Mouse (Mus musculus) 3T3-L1 (cell line): Measurements from ENCODE around the gene Gabrb1.

ENCODE experiments used
- DNase-seq: peaks from one replicate; pipeline ENCODE4 v3.0.0-alpha.2; 2015; ENCODE audit warnings: low read depth, low spot score

Gabrb1 gene

DNA sequence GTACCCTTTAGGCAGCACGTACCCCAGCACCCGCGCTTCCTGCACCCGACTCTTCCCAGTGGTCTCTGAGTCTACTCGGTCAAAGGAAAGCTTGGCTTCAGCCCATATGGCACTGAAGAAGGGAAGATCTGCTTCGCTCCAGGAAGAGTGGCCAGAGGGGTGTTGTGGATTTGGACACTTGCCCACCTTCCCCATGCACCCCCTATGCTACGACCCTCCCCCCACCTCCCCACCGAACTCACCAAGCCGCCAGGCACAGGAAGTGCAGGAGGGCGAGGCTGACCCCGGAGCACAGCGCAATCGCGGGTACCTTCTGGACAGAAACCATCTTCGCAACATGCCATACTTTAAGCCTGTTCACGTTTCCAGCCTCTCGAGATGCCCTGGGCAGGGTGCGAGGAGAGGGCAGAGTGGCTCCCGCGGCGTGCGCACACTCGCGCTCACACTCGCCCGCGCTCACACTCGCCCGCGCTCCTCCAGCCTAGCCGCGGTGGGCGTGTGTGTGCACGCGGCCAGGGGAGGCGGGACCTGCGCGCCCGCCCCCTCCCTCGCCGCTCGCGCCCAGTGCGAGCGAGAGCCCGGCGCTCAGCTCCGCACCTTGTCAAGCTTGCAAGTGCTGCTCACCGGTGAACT is at the start of gene Gabrb1:
Gene Gabrb1 (plus strand): TSS at position 632 of the 633 bp plus-strand sequence.
- DNase-seq, result no peak

DNA sequence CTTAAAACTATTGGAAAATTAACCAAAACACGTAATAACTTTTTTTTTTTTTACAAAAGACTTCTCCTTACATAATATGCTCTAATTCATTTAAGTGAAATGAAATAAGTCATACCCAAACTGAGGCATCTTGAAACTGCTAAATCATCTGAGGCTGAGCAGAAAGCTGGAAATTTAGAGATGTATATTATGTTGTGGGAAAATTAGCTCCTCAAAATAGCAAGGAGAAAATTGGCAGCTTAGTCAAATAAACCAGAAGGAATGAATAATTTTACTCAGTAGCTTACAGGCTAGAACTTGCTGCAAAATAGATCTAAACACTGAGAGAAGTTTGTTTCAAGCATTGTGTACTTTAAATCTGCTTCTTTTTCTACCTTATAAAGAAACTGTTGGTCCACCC is 49.2 kb upstream of the Gabrb1 start:
- DNase-seq, result no peak

DNA sequence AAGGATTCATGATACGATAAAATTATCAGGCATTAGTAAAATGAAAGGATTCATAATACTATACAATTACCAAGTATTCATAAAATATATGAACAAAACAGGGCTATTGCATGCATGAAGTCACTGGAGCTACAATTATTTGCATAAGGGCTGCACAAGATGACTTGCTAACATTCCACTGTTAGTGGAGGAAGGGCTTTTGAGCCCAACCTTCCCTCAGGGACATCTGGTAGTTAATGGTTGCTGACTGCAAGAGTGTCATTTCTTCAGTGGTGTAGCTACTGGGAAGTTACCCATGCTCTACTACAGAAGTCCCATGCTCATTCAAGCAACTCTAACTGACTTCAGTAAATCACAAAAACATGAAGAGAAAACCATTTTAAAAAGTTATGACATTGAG is 43.6 kb upstream of the Gabrb1 start:
- DNase-seq, result no peak

DNA sequence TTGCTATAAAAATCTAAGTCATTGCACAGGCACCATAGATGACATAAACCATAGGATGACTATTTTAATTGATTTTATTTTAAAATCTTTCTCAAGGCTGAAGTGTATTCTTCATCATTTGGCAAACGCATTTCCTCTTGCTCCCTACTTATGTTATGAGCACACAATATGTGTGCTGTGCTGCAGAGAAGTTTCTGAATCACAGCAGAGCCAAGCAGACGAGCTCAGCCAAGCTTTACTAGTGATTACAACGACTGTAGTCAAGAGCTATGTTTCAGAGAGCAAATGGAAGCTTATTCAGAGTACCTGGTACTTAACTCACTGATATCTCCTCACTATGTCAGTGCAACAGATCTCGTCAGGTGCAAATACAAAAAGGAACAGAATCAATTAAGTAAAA is 41.2 kb upstream of the Gabrb1 start:
- DNase-seq, result no peak

DNA sequence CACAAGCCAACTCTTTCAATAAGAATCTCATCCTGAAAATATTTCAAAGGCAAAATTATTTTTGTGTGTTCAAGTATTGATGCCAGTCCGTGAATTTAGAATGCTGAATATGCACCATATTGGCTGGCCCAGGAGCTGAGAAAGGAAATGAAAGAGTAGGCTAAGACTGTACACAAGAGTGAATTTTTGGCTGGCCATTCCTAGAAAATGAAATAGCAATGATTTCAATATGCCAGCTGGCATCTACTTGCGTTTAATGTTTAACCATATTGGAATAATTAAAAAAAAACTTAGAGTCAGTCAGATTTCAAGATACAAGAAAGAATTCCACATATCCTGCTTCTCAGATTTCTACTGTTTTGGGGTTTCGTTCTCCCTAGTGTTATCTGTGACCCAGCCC is 30.1 kb upstream of the Gabrb1 start:
- no peak for DNase-seq

DNA sequence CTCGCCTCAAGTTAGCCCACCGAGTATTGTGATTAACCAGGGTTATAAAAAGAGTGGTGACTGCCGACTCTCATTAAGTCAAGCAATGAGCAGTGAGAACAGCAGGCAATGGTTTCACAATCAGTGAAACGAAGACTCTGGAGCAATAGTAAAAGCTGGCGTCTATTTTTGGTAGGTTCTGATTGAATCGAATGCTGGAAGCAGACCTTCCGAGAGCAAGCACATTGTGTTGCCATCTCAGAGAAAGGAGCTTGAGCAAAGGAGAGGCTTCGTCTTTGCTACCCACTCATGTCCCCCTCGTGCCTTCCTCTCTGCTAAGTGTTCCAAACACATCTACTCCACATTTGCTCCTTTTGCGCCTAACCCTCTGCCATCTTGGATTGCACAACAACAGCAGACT is 18.1 kb upstream of the Gabrb1 start:
- DNase-seq, result no peak

DNA sequence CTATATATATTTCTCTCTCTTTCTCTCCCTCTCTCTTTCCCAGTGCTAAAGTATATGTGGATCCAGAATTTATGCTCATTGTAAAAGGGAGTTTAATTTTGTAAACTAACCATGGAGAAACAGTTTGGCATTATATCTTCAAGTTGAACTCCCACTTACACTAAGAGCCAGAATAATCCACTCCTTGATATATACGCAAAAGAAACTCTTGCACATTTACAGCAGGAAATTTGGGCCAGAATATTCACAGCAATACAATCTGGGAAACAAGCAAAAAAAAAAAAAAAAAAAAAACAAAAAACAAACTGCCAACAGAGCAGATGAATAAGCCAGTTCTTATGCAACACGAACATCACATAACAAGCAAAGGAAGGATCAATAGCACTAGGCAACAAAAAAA is 9.8 kb upstream of the Gabrb1 start:
- no peak for DNase-seq

DNA sequence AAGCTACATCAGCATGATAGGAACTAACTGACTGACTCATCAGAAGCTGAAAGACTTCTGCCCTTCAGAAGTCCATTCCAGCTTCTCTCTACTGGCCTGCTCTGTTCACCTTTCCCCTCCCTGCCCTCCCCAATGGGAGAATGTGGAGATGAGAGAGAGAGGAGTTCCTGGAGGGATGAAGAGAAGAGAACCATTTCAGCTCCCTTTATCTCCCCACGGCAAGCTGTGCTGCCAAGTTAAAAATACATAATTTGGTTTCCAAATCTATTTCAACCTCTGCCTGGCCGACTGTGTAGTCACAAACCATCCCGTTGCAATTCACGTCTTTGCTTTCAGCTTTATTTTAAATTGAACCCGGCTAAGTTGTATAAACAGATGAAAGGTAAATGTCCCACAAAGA is 3.9 kb upstream of the Gabrb1 start:
- DNase-seq, result no peak

DNA sequence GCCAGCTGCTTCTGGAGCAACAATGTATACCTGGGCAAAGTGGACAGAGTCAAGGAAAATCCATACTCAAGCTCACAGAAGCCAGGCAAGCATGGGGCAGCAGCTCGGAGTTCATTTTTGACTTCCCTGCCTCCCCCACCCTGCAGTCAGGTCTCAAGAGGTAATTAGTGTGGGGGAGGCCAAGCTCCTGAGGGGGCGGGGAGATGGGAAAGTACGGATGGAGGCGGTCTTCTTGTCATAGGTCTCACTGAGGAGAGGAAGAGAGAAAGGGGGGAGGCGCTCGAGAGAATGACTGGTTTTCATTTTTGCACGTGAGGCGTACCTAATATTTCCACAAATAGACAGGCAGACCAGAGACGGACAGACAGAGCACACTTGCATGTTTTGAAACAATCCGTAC is 1.1 kb upstream of the Gabrb1 start:
- no peak for DNase-seq

DNA sequence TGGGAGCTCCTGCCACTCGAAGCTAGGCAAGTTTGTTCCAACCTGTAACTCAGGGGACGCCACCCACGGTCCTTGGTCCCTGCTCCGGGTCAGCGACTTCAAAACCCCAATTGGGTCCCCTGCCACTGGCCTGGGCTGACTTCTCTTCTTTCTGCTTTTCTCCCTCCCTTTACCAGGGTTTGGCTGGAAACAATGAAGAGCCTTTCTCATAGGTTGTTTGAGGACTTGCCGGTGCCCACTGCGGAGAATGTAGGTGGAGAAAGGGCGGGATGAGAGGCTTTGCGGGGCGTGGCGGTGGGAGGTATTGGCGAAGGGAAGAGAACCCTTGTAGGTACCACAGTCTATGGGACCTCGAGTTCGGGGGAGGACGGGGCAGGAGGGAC is 193 bp downstream of the Gabrb1 start, which contains the start of gene Gabra4:
Gene Gabra4 (minus strand): TSS at position 194 of the 383 bp plus-strand sequence.
- DNase-seq, result no peak

DNA sequence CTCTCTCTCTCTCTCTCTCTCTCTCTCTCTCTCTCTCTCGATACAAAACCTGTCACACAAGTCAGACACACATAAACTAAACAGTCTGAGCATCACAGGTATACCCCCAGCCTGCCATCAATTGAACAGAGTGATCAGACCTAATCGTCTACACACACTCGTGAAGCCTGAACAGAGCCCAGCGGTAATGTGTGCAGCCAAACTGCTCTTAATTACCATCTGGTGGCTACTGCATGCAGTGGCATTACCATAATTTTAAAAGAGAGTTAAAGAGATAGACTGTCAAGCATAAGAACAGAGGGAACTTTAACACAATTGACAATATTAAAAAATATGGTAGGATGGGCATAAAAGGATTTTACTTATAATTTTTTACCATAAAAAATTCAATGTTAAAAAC is 7.7 kb downstream of the Gabrb1 start:
- DNase-seq, result no peak

DNA sequence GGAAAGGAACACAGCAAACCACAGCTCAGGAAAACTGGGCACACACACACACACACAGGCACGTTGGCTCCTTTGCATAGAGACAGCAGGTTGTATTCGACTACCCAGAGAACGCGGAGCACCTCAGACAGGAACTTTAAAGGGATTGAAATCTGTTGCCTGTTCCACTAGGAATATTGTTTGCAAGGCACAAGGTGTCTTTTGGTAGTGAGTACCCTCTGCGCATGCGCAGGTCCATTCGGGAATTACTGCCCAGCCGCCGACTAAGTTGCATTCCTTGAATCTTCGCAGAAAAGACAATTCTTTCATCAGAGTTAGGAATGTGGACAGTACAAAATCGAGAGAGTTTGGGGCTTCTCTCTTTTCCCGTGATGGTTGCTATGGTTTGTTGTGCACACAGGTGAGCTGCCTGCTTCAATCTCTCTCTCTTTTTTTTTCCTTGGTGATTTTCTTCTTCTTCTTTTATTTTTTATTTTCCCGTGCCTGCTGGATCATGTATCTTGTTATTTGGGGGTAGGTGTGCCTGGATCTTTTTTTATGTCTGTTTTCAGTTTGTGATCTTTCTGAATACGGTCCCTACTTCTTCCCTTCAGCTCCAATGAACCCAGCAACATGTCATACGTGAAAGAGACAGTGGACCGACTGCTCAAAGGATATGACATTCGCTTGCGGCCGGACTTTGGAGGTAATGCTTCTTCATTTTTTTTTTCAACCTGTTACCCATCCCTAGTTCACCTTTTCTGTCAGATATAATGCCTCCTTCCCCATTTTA is 42.0 kb downstream of the Gabrb1 start:
- no peak for DNase-seq

DNA sequence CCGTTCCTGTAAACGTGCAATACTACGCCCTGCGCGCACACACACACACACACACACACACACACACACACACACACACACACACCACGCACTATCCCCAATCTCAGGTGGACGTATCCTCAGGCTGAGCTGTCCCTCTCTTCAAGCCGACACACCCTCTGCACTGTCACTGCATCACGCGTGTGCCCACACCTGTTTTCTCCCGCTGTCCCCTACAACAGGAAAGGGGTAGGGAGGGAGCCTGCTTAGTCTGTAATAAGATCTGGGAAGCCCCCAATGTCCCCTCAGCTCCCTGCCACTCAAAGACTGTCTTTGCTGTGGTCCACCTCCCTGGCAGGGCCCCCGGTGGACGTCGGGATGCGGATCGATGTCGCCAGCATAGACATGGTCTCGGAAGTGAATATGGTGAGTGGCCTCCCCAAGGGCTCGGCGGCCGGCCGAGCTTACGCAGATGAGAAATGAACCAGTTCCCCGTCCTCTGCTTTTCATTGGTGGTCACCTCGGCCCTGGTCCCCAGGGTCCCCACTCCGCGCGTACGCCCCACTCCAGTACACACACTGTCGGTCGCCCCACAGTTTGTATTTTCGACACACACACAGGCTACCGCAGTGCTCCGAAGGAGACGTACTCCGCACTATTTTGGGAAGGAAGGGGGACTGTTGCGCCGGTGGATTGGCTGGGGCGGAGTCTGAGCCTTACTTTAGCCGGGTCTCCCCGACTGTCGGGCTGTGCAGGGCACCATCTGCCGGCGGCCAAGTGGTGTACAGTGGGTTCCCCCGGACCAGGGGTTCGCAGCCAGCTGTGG is 42.8 kb downstream of the Gabrb1 start:
- no peak for DNase-seq

DNA sequence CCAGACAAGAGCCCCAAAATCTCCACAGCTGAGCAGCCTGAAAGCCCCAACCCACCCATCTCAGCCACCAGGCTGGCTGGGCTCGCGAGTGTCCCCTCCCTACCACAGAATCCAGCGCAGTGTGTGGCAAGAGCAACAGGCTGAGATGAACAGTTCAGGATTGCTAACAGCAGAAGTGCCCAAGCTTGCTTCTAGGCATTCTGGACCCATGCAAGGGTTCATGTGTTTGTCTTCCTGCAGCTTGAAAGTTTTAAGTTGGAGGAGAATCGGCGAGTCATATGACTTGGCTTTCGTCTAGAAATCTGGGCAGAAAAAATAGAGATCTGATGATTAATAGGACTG is 43.3 kb downstream of the Gabrb1 start:
- DNase-seq, result no peak

DNA sequence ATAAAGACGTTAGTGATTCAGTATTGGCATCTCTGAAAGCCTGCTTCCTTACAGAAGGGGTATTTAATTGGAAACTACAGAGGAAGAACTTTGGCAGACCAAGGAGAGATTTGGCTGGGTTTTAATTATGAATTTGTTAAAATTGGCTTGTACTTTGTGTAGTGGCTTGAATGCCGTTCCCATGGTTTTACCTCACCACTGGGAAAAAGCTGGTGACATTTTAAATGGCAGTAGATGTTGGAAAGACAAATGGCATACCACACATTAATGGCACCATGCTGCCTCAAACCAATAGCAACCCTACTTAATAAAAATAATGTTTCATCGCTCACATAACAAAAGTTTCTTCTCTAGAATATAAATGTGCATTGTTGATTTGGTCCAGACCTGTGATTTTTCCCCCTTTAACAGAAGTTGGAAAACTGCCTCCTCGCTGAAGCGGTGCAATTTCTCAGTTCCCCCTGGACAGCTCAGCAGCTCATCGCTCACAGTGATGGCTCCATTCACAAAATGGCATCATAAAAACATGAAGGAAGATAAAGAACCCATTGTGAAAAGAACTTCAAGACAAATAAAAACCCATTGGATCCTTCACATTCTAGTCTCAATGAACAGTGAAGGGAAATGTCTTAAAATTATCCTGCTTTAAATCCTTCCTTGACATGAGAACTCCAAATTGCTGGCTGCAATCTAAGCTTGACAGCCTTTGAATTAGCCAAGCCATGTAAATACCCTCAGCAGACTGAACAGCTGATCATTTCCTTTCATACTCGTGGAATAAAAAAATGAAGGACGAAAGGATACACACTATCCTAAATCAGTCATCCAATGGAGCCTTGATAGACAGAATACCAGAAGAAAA is 75.2 kb downstream of the Gabrb1 start:
- DNase-seq, result no peak

DNA sequence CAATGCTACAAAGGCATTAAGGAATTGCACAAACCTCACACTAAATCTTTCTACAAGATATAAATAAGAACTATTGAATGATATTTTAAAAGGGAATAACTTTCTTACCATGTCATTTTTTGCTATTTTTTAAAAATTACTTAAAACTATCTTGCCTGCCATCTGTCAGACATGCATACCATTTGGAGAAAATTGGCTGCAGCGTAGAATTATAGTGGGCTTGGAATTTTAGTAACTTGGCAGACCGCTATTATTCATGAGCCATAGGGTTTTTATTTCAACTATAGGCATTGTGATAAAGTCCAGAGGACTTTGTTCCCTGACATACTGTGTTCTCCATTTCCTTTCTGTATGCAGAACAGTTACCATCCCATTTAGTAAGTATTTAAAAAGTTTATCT is 89.5 kb downstream of the Gabrb1 start:
- DNase-seq, result no peak

DNA sequence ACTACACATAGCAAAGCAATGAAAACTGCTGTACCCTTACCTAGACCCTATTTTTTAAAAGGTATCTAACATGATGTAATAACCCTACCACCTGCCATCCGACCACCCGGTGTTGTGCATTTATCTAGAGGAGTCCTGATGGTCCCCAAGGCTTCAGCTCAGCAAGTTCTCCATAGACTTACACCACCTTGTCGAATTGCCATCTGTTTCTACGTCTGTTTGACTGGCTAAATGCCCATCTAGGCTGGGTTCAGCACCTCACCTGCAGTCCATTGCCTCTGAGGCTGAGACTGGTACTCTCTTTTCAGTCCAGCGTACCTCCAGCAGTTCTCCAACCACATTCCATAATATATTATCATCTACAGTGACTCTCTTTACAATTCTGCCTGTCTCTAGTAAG is 96.1 kb downstream of the Gabrb1 start:
- no peak for DNase-seq

DNA sequence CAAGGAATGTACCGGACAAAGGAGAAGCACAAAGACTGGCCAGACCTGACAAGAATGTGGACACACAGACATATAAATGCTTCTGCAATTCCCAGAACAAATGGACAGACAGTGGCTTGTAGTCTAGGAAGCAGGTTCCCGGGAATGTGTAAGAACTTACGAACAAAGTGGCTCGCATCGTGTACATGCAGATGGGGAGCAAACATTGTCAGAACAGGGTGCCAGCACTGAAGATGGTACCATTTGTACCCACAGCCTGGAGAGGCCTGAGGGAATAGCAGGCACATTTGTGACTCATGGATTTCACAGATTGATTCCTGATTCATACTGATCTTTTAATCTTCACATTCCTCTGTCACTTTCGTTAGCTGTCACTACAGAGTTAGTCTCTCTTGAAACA is 103.2 kb downstream of the Gabrb1 start:
- DNase-seq, result no peak

DNA sequence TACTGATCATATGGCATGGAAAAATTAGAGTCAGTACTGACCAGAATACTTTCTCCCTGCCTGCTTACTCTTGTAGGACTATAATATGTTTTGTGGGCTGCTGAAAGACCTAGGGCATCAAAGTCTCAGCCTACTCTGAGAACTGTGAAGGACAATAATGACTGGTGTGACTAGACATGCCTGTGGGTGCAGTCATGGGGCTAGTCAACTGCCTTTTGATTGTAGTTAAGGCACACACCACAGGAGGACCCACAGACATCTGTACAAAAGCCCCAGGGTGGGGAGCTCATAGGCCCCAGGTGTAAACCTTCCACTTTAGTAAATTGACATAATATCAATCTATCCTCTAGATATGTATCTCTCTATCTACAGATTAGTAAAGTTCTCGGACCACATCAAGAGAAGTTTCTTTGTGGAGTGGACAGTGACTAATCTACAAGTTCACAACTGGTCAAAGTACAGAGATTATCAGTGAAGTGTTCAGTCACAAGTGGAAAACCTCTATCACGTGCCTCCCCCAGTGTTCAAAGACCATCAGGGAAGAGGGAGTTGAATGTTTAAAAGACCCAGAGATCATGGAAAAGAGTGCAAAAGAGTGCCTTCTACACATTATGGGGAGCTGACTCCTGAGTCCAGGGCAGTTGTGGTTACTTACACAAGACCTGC is 123.7 kb downstream of the Gabrb1 start:
- DNase-seq, result no peak

DNA sequence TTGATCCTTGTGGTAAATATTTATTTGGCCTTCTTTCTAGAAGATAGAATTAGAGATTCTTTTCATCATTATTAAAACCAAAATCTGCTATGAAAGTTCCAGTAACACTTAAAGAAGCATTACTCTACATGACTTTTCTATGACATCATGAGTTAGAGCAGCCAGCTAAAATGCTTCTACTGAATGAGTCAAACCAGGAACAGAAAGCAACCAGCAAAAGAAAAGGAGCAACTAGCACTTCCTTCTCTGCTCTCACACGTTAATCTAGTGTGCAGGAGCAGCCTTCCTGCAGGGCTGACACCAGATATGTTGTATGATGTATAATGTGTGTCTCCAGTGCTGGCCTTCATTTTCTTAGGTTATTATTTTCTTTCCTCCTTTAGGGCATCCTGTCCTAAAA is 164.9 kb downstream of the Gabrb1 start:
- no peak for DNase-seq

DNA sequence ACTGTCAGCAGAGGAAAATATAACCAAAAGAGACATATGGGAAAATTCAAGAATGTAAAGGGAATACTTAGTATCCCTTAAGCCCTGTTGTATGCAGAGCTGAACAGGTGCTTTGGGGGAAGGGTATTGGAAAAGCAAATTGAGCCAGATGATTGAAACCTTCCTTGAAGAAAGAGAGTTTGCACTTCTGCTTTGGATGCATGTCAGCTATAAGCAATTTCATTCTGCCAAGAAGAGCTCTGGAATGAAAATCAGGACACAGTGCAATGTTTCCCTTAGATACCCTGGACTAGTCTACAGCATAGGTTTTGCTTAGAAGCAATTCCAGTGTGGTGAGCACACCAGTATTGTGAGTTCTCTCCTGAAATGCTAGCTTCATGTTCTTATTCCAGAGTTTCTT is 170.4 kb downstream of the Gabrb1 start:
- DNase-seq, result no peak
